9 mouse cellular contexts compared by ENCODE assay signal in genomic region chr5:100240876-100241275, GRCm38 (mm10).
DNase-seq lines count a peak whose midpoint lies in the region; ATAC-seq and TF ChIP-seq lines count a peak whose summit lies in the region.
"Had no signal": no experiment of that assay in that cellular context is flagged by ENCODE, and none has a peak within 500 bp of the region (broad histone marks: within the 10 kb centered on the region; RNA-seq: fewer than 3 reads in every experiment).

No protein-coding gene starts in this region.

- no peaks in the 10 kb centered on the region for H3K36me3 ChIP-seq in forebrain, embryonic 14.5 days (ENCODE audit: control insufficient read depth, insufficient read depth, low read length)
- H3K36me3 ChIP-seq in forebrain, embryonic 12.5 days (replicated peaks) = no peaks in the 10 kb centered on the region
- H3K36me3 ChIP-seq in neural tube, embryonic 15.5 days = no peaks in the 10 kb centered on the region
- no peaks in the 10 kb centered on the region for H3K36me3 ChIP-seq in lung, postnatal 0 days (ENCODE audit: insufficient read depth, low read length)
- H3K36me3 ChIP-seq: liver, embryonic 13.5 days had no signal

- TF ChIP-seq CTCF in lung, postnatal 0 days (IDR thresholded peaks at IDR 0.05) = peak; percentile 78

- WGBS in forebrain, embryonic 14.5 days = 71% methylated on average over 6 of the region's 6 CpGs
- WGBS in forebrain, embryonic 12.5 days = 72% methylated on average over 6 of the region's 6 CpGs
- WGBS in neural tube, embryonic 15.5 days = 73% methylated on average over 6 of the region's 6 CpGs
- 68% methylated on average over 6 of the region's 6 CpGs for WGBS in lung, postnatal 0 days

- ATAC-seq in forebrain, embryonic 14.5 days = no peak
- ATAC-seq in forebrain, embryonic 12.5 days (ENCODE audit: low FRiP score) = no peak
- no peak for ATAC-seq in neural tube, embryonic 15.5 days (ENCODE audit: low FRiP score)
- ATAC-seq in lung, postnatal 0 days = no peak

- TF ChIP-seq EP300 in lung, postnatal 0 days (IDR thresholded peaks at IDR 0.05) = no peak

- intact Hi-C loops in heart, postnatal 10 days (cut with DNase I) = loop anchor here (1.0 to 5.0 kb wide), 4 partner anchors 74 to 314 kb away; partner anchors contain the start of gene Tmem150c

- H3K9me3 ChIP-seq in forebrain, embryonic 14.5 days (replicated peaks; ENCODE audit: control insufficient read depth, low read length) = no peaks in the 10 kb centered on the region
- no peaks in the 10 kb centered on the region for H3K9me3 ChIP-seq in forebrain, embryonic 12.5 days
- H3K9me3 ChIP-seq in neural tube, embryonic 15.5 days (replicated peaks) = no peaks in the 10 kb centered on the region
- H3K9me3 ChIP-seq in lung, postnatal 0 days (ENCODE audit: low read length) = no peaks in the 10 kb centered on the region

- peak; percentile 59 for DNase-seq in forebrain, embryonic 14.5 days (ENCODE audit: low spot score)
- DNase-seq in neural tube, embryonic 10.5 days (ENCODE audit: extremely low spot score, low spot score) = peak; percentile 25
- DNase-seq in adrenal gland, postnatal 14 days = peak; percentile 47
- DNase-seq in heart, postnatal 10 days = peak; percentile 42 to 68
- DNase-seq in lung, postnatal 0 days (ENCODE audit: low spot score) = peak; percentile 11
- DNase-seq in thymus, postnatal 25 days = peak; percentile 39
- DNase-seq: liver, embryonic 13.5 days had no signal

- no peaks in the 10 kb centered on the region for H3K27me3 ChIP-seq in forebrain, embryonic 14.5 days (replicated peaks; ENCODE audit: control insufficient read depth, insufficient read depth, low read length)
- no peaks in the 10 kb centered on the region for H3K27me3 ChIP-seq in forebrain, embryonic 12.5 days
- H3K27me3 ChIP-seq in neural tube, embryonic 15.5 days (replicated peaks) = no peaks in the 10 kb centered on the region
- no peaks in the 10 kb centered on the region for H3K27me3 ChIP-seq in lung, postnatal 0 days (replicated peaks; ENCODE audit: insufficient read depth, low read length)
- H3K27me3 ChIP-seq: liver, embryonic 13.5 days had no signal

- no peaks in the 10 kb centered on the region for H3K4me1 ChIP-seq in forebrain, embryonic 14.5 days (ENCODE audit: control insufficient read depth, insufficient read depth, low read length)
- H3K4me1 ChIP-seq in forebrain, embryonic 12.5 days = no peaks in the 10 kb centered on the region
- H3K4me1 ChIP-seq in neural tube, embryonic 15.5 days = no peaks in the 10 kb centered on the region
- no peaks in the 10 kb centered on the region for H3K4me1 ChIP-seq in lung, postnatal 0 days (ENCODE audit: insufficient read depth, low read depth, low read length)

- H3K4me3 ChIP-seq in forebrain, embryonic 14.5 days (ENCODE audit: low read depth, low read length) = no peak overlapping the region
- no peak overlapping the region for H3K4me3 ChIP-seq in forebrain, embryonic 12.5 days (replicated peaks)
- no peak overlapping the region for H3K4me3 ChIP-seq in neural tube, embryonic 15.5 days (replicated peaks)
- no peak overlapping the region for H3K4me3 ChIP-seq in lung, postnatal 0 days (ENCODE audit: low read depth, low read length)
- H3K4me3 ChIP-seq: liver, embryonic 13.5 days had no signal

- H3K4me2 ChIP-seq in forebrain, embryonic 14.5 days (ENCODE audit: low read length) = no peak overlapping the region
- H3K4me2 ChIP-seq in forebrain, embryonic 12.5 days = no peak overlapping the region
- H3K4me2 ChIP-seq in neural tube, embryonic 15.5 days = no peak overlapping the region
- no peak overlapping the region for H3K4me2 ChIP-seq in lung, postnatal 0 days (replicated peaks; ENCODE audit: low read depth, low read length)
- H3K4me2 ChIP-seq: liver, embryonic 13.5 days had no signal

- H3K27ac ChIP-seq in forebrain, embryonic 14.5 days (ENCODE audit: low read depth, low read length) = no peak overlapping the region
- H3K27ac ChIP-seq in forebrain, embryonic 12.5 days = no peak overlapping the region
- no peak overlapping the region for H3K27ac ChIP-seq in neural tube, embryonic 15.5 days (replicated peaks)
- no peak overlapping the region for H3K27ac ChIP-seq in lung, postnatal 0 days (ENCODE audit: low read length)
- H3K27ac ChIP-seq: liver, embryonic 13.5 days had no signal

- no peak overlapping the region for H3K9ac ChIP-seq in forebrain, embryonic 14.5 days (ENCODE audit: low read length)
- no peak overlapping the region for H3K9ac ChIP-seq in forebrain, embryonic 12.5 days
- H3K9ac ChIP-seq in neural tube, embryonic 15.5 days (replicated peaks) = no peak overlapping the region
- no peak overlapping the region for H3K9ac ChIP-seq in lung, postnatal 0 days (replicated peaks; ENCODE audit: low read depth)
- H3K9ac ChIP-seq: liver, embryonic 13.5 days had no signal
